Mouse (Mus musculus) liver, postnatal 0 days (tissue): ENCODE results near the gene Pip4k2c.

Source experiments
- CTCF ChIP-seq: sonication (generic); IDR thresholded peaks from 2 replicates; pipeline ENCODE4 v1.5.1; 2016; ENCODE audit warnings: antibody characterized with exemption, low read depth
- EP300 ChIP-seq: IDR thresholded peaks from 2 replicates; pipeline ENCODE4 v1.6.1; 2016; ENCODE audit warnings: antibody characterized with exemption, low read depth, mild to moderate bottlenecking

DNA sequence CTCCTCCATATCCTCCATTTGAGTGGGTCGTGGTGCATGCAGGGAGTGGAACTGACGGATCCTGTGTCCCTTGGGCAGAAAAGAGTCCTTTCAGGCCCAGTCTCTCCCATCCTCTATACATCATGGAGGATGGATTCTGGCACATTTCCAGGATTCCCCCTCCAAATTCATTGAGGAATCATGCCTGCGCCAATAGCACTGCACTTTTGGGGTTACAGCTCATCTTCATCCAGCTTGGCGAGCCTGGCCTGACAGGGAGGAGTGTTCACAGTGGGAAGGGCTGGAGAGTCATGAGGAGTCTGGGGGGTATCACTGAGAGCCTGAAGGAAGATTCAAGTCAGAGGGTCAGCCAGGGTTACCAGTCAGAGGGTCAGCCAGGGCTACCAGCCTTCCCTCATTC, 28.8 kb downstream of the Pip4k2c start:
- TF ChIP-seq CTCF (no peak), EP300 (no peak)
